Mouse (Mus musculus): ENCODE measurements around the gene Nmt1. TPM values are rescaled to one million over a fixed set of nuclear protein-coding genes. Genes with fewer than 3 reads are reported as not detected.

Gene Nmt1
- polyA plus RNA-seq, 1 experiment from 2014 or later: 60.0 TPM

DNA sequence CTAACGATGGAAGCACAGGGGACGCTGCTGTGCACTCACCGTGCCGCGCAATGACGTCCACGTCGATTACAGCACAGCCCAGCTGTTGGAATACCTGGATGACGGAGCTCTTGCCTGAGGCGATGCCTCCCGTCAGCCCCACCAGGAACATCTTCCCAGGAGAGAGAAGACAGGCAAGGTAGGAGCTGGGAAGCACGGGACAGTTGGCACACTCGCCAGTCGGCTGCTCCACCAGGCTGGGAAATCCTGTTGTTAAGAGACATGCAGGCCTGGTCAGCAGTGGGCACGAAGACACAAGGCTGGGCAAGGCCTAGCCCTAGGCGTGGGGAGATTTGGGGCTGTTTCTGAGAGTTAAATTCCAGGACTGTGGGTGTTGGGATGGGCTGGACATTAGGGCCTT is 27.9 kb upstream of the Nmt1 start:
- Histone ChIP-seq H3K4me3 (ENCODE audit: low read depth, low read length) (no peak overlapping the region), H3K4me2 (ENCODE audit: low read depth, low read length) (no peak overlapping the region), H3K9ac (ENCODE audit: low read depth, low read length) (no peak overlapping the region), H3K9me3 (ENCODE audit: control insufficient read depth, low read length) (no peaks in the 10 kb centered on the region), H3K27me3 (replicated peaks; ENCODE audit: control insufficient read depth, insufficient read depth, low read length) (no peaks in the 10 kb centered on the region), H3K27ac (replicated peaks; ENCODE audit: low read depth, low read length) (no peak overlapping the region), H3K36me3 (ENCODE audit: control insufficient read depth, insufficient read depth, low read length) (peaks cover 50% of the 10 kb centered on the region), H3K4me1 (ENCODE audit: control insufficient read depth, insufficient read depth, low read length) (no peaks in the 10 kb centered on the region)
- 88% methylated on average over 16 of the region's 16 CpGs for WGBS
- DNase-seq (ENCODE audit: low spot score) (no peak), ATAC-seq (ENCODE audit: low read depth) (no peak)

DNA sequence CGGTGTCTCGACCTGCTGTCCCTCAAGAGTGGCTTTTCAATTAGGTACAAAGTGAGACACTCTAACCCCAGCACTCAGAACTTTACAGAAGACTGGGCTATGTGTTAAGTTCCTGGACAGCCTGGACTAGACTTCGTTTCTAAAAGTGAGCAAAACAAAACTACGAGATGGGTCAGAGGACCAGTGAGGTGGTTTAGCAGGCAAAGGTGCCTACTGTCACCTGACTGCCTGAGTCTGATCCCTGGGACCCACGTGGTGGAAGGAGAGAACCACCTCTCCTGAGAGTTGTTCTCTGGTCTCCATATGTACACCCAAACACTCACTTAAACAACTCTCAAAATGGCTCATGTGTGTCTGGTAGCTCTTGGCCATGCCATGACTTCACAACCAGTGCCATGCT is 26.9 kb upstream of the Nmt1 start:
- H3K4me2 ChIP-seq (ENCODE audit: low read depth, low read length): no peak overlapping the region
- WGBS: 69% methylated on average over 5 of the region's 5 CpGs

GRCm38 (mm10) chr11:103003210-103003609 is 24.8 kb upstream of the Nmt1 start:
- Histone ChIP-seq H3K9me3 (ENCODE audit: control insufficient read depth, low read length) (no peaks in the 10 kb centered on the region), H3K36me3 (ENCODE audit: control insufficient read depth, insufficient read depth, low read length) (peaks cover 31% of the 10 kb centered on the region), H3K4me2 (ENCODE audit: low read depth, low read length) (no peak overlapping the region), H3K4me1 (ENCODE audit: control insufficient read depth, insufficient read depth, low read length) (no peaks in the 10 kb centered on the region; the same call in 1 of the 2 replicates), H3K27ac (replicated peaks; ENCODE audit: low read depth, low read length) (peak overlapping the region; percentile 57), H3K4me3 (ENCODE audit: low read depth, low read length) (no peak overlapping the region), H3K9ac (ENCODE audit: low read depth, low read length) (no peak overlapping the region), H3K27me3 (replicated peaks; ENCODE audit: control insufficient read depth, insufficient read depth, low read length) (no peaks in the 10 kb centered on the region)
- peak; percentile 95 for DNase-seq (ENCODE audit: low spot score)
- 31% methylated on average over 5 of the region's 5 CpGs for WGBS
- peak; percentile 91 for ATAC-seq (ENCODE audit: low read depth)

More for the DNA sequence above, 26.9 kb upstream of the Nmt1 start:
- Histone ChIP-seq H3K36me3 (ENCODE audit: control insufficient read depth, insufficient read depth, low read length) (peaks cover 41% of the 10 kb centered on the region), H3K4me3 (ENCODE audit: low read depth, low read length) (no peak overlapping the region), H3K27me3 (replicated peaks; ENCODE audit: control insufficient read depth, insufficient read depth, low read length) (no peaks in the 10 kb centered on the region), H3K9me3 (ENCODE audit: control insufficient read depth, low read length) (no peaks in the 10 kb centered on the region), H3K27ac (replicated peaks; ENCODE audit: low read depth, low read length) (no peak overlapping the region), H3K4me1 (ENCODE audit: control insufficient read depth, insufficient read depth, low read length) (no peaks in the 10 kb centered on the region; the same call in 1 of the 2 replicates), H3K9ac (ENCODE audit: low read depth, low read length) (no peak overlapping the region)
- DNase-seq (ENCODE audit: low spot score): no peak
- ATAC-seq (ENCODE audit: low read depth): no peak

DNA sequence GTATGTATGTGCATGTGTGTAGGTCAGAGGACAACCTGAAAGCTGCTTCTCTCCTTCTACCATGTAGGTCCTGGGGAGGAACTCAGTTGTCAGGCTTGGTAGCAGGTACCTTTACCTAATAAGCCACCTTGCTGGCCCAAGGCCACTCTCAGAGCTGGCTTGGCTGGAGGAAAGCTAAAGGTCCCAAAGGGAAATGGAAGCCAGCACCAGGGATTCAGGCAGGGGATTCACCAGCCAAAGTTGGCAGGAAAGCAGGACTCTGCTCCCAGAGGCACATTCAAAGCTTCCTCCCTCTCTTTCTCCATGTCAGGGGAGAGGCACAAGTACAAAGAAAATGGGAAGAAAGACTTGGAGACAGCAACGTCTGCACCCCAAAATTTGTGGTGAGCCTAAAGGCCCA is 23.1 kb upstream of the Nmt1 start:
- H3K9ac ChIP-seq (ENCODE audit: low read depth, low read length): no peak overlapping the region
- ATAC-seq (ENCODE audit: low read depth) (no peak), DNase-seq (ENCODE audit: low spot score) (no peak)
- H3K9me3 ChIP-seq (ENCODE audit: control insufficient read depth, low read length): no peaks in the 10 kb centered on the region
- WGBS: 89% methylated on average over 1 of the region's 1 CpGs
- H3K27me3 ChIP-seq (replicated peaks; ENCODE audit: control insufficient read depth, insufficient read depth, low read length): no peaks in the 10 kb centered on the region
- H3K27ac ChIP-seq (replicated peaks; ENCODE audit: low read depth, low read length): no peak overlapping the region
- H3K36me3 ChIP-seq (ENCODE audit: control insufficient read depth, insufficient read depth, low read length): peaks cover 18% of the 10 kb centered on the region
- no peak overlapping the region for H3K4me2 ChIP-seq (ENCODE audit: low read depth, low read length)
- H3K4me3 ChIP-seq (ENCODE audit: low read depth, low read length): no peak overlapping the region
- H3K4me1 ChIP-seq (ENCODE audit: control insufficient read depth, insufficient read depth, low read length): no peaks in the 10 kb centered on the region; the same call in 1 of the 2 replicates

DNA sequence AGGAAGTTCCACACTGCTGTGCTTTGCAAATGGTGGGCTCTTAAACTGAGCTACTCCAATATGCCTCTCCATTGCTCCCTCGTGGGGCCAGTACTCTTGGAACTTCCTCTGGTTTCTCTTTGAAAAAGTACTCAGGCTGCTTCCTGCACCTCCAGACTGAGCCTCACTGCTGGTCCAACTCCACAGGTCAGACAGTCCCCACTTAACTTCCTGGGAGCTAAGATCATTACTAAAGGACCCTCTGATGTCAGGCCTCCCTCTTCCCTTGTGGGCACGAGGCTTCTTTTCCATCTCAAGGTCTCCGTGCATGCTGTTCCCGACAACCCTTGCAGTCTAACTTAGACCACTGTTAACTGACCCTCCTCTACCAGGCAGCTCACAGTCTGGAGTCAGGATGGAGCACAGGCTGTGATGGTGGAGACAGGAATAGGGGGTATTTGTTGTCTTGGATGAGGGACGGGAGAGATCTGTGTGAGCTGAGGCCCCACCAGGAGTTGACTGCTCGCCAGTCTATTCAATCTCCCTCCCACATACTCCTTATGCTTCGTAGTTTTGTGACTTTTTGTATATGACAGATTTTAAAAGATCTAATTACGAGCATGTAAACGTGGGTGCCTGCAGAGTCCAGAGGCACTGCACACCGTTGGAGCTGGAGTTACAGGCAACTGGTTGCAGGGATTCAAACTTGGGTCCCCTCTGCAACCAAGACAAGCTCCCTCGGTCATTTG is 22.6 kb upstream of the Nmt1 start:
- Histone ChIP-seq H3K9ac (ENCODE audit: low read depth, low read length) (no peak overlapping the region), H3K27ac (replicated peaks; ENCODE audit: low read depth, low read length) (no peak overlapping the region), H3K9me3 (ENCODE audit: control insufficient read depth, low read length) (no peaks in the 10 kb centered on the region), H3K4me2 (ENCODE audit: low read depth, low read length) (no peak overlapping the region), H3K4me1 (ENCODE audit: control insufficient read depth, insufficient read depth, low read length) (no peaks in the 10 kb centered on the region; the same call in 1 of the 2 replicates), H3K4me3 (ENCODE audit: low read depth, low read length) (no peak overlapping the region), H3K27me3 (replicated peaks; ENCODE audit: control insufficient read depth, insufficient read depth, low read length) (no peaks in the 10 kb centered on the region), H3K36me3 (ENCODE audit: control insufficient read depth, insufficient read depth, low read length) (peaks cover 15% of the 10 kb centered on the region; the same call in 1 of the 2 replicates)
- DNase-seq (ENCODE audit: low spot score) (no peak), ATAC-seq (ENCODE audit: low read depth) (no peak)
- WGBS: 82% methylated on average over 11 of the region's 11 CpGs

DNA sequence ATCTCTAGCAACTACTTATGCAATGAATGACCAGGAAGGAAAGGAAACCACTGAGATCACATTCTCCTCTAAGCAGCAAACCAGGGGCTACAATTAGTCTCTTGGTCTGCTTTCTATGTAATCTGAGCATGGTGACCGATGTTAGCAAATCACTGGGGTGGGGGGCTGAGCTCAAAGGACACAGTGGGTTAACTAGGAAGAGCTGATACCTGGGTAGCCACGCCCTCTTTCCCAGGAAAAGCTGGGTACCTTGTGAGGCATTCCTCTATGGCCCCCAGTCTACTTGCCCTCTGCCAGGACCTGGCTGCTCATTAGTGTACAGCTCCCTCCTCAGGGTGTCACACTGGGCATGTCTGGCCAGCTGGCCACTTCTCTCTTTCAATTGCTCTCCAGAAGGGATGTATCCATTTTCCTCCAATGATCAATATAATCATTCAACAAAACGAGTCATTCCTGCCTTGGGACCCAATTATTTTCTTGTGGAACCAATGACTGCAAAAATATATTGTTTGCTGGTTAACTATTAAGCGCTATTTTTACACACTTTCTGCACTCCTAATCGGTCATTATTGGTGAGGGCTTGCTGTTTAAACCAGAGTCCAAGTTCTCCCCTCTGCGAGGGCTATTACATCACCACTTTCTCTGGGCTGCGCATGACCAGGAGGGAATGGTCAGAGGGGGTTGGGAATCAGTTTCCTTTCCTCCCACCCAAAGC is 21.5 kb upstream of the Nmt1 start:
- H3K27ac ChIP-seq (replicated peaks; ENCODE audit: low read depth, low read length): no peak overlapping the region
- no peak overlapping the region for H3K4me2 ChIP-seq (ENCODE audit: low read depth, low read length)
- DNase-seq (ENCODE audit: low spot score) (no peak), ATAC-seq (ENCODE audit: low read depth) (no peak)
- H3K4me1 ChIP-seq (ENCODE audit: control insufficient read depth, insufficient read depth, low read length): no peaks in the 10 kb centered on the region; the same call in 1 of the 2 replicates
- no peaks in the 10 kb centered on the region for H3K9me3 ChIP-seq (ENCODE audit: control insufficient read depth, low read length)
- H3K4me3 ChIP-seq (ENCODE audit: low read depth, low read length): no peak overlapping the region
- H3K27me3 ChIP-seq (replicated peaks; ENCODE audit: control insufficient read depth, insufficient read depth, low read length): no peaks in the 10 kb centered on the region
- 89% methylated on average over 7 of the region's 7 CpGs for WGBS
- H3K9ac ChIP-seq (ENCODE audit: low read depth, low read length): no peak overlapping the region
- peaks cover 15% of the 10 kb centered on the region; the same call in 1 of the 2 replicates for H3K36me3 ChIP-seq (ENCODE audit: control insufficient read depth, insufficient read depth, low read length)

- Histone ChIP-seq H3K27me3 (replicated peaks; ENCODE audit: control insufficient read depth, insufficient read depth, low read length) (no peaks in the 10 kb centered on the region), H3K4me2 (ENCODE audit: low read depth, low read length) (no peak overlapping the region), H3K9me3 (ENCODE audit: control insufficient read depth, low read length) (no peaks in the 10 kb centered on the region), H3K36me3 (ENCODE audit: control insufficient read depth, insufficient read depth, low read length) (peaks cover 15% of the 10 kb centered on the region; the same call in 1 of the 2 replicates), H3K9ac (ENCODE audit: low read depth, low read length) (no peak overlapping the region), H3K27ac (replicated peaks; ENCODE audit: low read depth, low read length) (no peak overlapping the region), H3K4me3 (ENCODE audit: low read depth, low read length) (no peak overlapping the region), H3K4me1 (ENCODE audit: control insufficient read depth, insufficient read depth, low read length) (no peaks in the 10 kb centered on the region; the same call in 1 of the 2 replicates)
- WGBS: 71% methylated on average over 6 of the region's 6 CpGs
- ATAC-seq (ENCODE audit: low read depth): no peak
- DNase-seq (ENCODE audit: low spot score): no peak
Observed at GRCm38 (mm10) chr11:103007001-103007340, 21.0 kb upstream of the Nmt1 start.

DNA sequence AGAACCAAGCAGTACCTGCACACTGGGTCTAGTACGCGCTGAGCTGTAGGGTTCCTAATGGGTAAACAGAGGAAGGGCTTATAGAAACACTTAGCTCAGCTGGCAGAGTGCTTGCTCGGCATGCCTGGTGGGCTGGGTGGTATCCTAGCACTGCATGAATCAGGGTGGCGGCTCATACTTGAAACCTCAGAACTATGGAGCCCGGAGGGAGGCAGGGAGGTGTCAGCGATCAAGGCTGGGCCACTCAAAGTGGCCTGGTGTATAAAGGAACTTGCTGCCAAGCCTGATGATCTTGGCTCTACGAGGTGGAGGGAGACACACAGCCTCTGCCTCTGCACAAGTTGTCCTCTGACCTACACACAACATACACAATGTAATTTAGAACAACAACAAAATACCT is 19.4 kb upstream of the Nmt1 start:
- WGBS: 80% methylated on average over 7 of the region's 7 CpGs
- H3K9ac ChIP-seq (ENCODE audit: low read depth, low read length): no peak overlapping the region
- peaks cover 25% of the 10 kb centered on the region for H3K36me3 ChIP-seq (ENCODE audit: control insufficient read depth, insufficient read depth, low read length)
- DNase-seq (ENCODE audit: low spot score) (no peak), ATAC-seq (ENCODE audit: low read depth) (no peak)
- no peak overlapping the region for H3K4me2 ChIP-seq (ENCODE audit: low read depth, low read length)
- no peaks in the 10 kb centered on the region for H3K27me3 ChIP-seq (replicated peaks; ENCODE audit: control insufficient read depth, insufficient read depth, low read length)
- H3K4me1 ChIP-seq (ENCODE audit: control insufficient read depth, insufficient read depth, low read length): no peaks in the 10 kb centered on the region; the same call in 1 of the 2 replicates
- no peaks in the 10 kb centered on the region for H3K9me3 ChIP-seq (ENCODE audit: control insufficient read depth, low read length)
- H3K4me3 ChIP-seq (ENCODE audit: low read depth, low read length): no peak overlapping the region
- no peak overlapping the region for H3K27ac ChIP-seq (replicated peaks; ENCODE audit: low read depth, low read length)
